Mouse (Mus musculus) small intestine, adult 2 months (tissue): ENCODE results near the gene Parvb. TPM values are rescaled to one million over a fixed set of nuclear protein-coding genes. Genes with fewer than 3 reads are reported as not detected.

Source experiments
- H3K27ac ChIP-seq: fragments of 200-500 bp; 2 replicates; pipeline ENCODE4 v1.5.1; 2012; ENCODE audit warnings: low read depth, low read length, control low read depth, inconsistent platforms; ENCODE audit not compliant: insufficient read depth
- H3K27me3 ChIP-seq: fragments of 200-500 bp; 2 replicates; pipeline ENCODE4 v1.6.1; 2012; ENCODE audit warnings: mild to moderate bottlenecking, moderate library complexity, low read length, inconsistent platforms; ENCODE audit not compliant: control insufficient read depth, insufficient read depth
- H3K36me3 ChIP-seq: fragments of 200-500 bp; 2 replicates; pipeline ENCODE4 v1.6.1; 2012; ENCODE audit warnings: mild to moderate bottlenecking, low read length, control low read depth, inconsistent platforms; ENCODE audit not compliant: control insufficient read depth, insufficient read depth
- H3K4me1 ChIP-seq: fragments of 200-500 bp; 2 replicates; pipeline ENCODE4 v1.6.1; 2012; ENCODE audit warnings: low read length, inconsistent platforms, mixed read lengths; ENCODE audit not compliant: control insufficient read depth, insufficient read depth, insufficient read length
- H3K4me3 ChIP-seq: fragments of 200-500 bp; 2 replicates; pipeline ENCODE4 v1.5.1; 2012; ENCODE audit warnings: low read depth, mild to moderate bottlenecking, control low read depth, inconsistent platforms, low read length, moderate library complexity
- CTCF ChIP-seq: fragments of 200-500 bp; IDR thresholded peaks from 2 replicates; pipeline ENCODE4 v1.5.1; 2012; ENCODE audit warnings: low read depth, mild to moderate bottlenecking, control low read depth, inconsistent platforms, low read length, moderate library complexity, mixed read lengths; ENCODE audit not compliant: insufficient replicate concordance, insufficient read length; ENCODE audit errors: extremely low read depth
- POLR2A ChIP-seq: fragments of 200-500 bp; IDR thresholded peaks from 2 replicates; pipeline ENCODE4 v1.6.1; 2012; ENCODE audit warnings: low read depth, mild to moderate bottlenecking, control low read depth, inconsistent platforms, low read length, moderate library complexity
- WGBS: fragments of 180-500 bp; shearing (Covaris S2); methylation state at CpG from one replicate; pipeline ENCODE4 v1.1.7; 2018; 5-methylcytosine and 5-hydroxymethylcytosine counted together
- polyA plus RNA-seq: library from polyadenylated mRNA; depleted of rRNA; stranded (reverse); fragments of >200 nt; gene quantifications from 2 replicates; pipeline ENCODE4 v1.2.3, GENCODE M21; 2012

The Parvb gene
- polyA plus RNA-seq, 1 experiment: 2.9 TPM

GRCm38 (mm10) chr15:84231113-84231712 is 630 bp upstream of the Parvb start:
- peak overlapping the region; percentile 17; the same call in 1 of the 2 replicates for H3K27ac ChIP-seq

DNA sequence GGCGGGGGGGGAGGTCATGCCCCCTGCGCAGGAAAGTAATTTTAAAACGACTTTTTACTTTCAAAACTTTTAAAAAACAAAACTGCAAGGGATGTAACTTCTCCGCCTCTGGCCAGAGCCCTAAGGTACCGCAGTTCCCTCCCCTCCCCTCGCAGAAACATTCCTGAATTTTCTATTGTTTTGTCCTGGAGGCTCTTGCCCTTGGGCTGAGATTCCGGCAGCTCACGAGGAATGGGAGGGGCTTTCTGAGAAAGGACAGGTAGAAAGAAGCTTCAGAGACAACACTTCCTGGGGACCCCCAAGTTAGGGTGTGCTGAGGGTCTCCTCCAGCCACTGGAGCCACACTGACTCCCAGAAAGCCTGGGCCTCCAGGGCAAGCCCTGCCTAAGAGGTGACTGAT is 766 bp downstream of the Parvb start:
- Histone ChIP-seq H3K36me3 (no peaks in the 10 kb centered on the region), H3K27me3 (peaks cover 4% of the 10 kb centered on the region), H3K4me1 (peaks cover 4% of the 10 kb centered on the region), H3K4me3 (peak overlapping the region; percentile 25), H3K27ac (no peak overlapping the region)
- WGBS: 45% methylated on average over 8 of the region's 8 CpGs
- no peak for TF ChIP-seq POLR2A
- TF ChIP-seq CTCF: no peak

More at GRCm38 (mm10) chr15:84231113-84231712, 630 bp upstream of the Parvb start:
- peak overlapping the region; percentile 64 for H3K4me3 ChIP-seq
- H3K4me1 ChIP-seq: peaks cover 4% of the 10 kb centered on the region
- peaks cover 4% of the 10 kb centered on the region for H3K27me3 ChIP-seq
- H3K36me3 ChIP-seq: no peaks in the 10 kb centered on the region
- 10% methylated on average over 16 of the region's 16 CpGs for WGBS
- TF ChIP-seq POLR2A: no peak
- TF ChIP-seq CTCF: no peak

DNA sequence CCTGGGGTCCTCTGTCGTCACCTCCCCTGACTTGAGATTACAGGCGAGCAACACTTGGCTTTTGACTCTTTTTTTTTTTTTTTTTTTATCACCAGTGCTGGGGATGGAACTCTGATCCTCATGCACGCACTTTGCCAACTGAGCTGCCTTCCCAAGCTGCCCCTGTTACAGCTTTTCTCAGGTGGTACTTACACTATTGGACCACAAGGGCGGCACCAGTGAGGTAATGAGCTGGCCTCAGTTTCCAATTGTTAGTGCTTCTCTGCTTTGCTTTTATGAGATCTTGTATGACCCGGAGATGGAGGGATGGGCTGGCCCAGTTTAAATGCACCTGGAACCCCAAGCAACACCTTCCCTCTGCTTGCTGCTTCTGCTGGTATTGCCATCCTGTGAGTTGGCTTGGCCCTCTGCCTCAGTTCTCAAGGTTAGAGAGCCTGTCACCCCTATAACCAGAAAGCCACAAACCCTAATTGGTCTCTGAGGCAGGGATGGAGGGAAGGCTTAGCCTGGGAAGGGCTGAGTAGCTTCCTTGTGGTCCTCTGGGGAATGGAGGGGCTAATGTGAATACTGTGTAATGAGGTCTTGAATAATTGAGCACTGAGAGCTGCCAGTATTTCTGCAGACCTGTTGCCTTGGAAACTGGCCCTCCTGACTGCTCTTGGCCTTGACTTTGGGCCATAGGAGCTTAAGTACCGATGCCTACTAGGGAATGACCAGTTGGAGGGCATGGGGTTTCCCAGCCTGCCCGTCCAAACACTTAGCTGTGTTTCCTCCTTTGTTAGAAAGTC is 3.1 kb downstream of the Parvb start:
- Histone ChIP-seq H3K4me1 (peaks cover 4% of the 10 kb centered on the region), H3K36me3 (no peaks in the 10 kb centered on the region), H3K27ac (peak overlapping the region; percentile 31), H3K27me3 (peaks cover 8% of the 10 kb centered on the region), H3K4me3 (no peak overlapping the region)
- TF ChIP-seq CTCF: no peak
- no peak for TF ChIP-seq POLR2A
- WGBS: 75% methylated on average over 7 of the region's 7 CpGs

DNA sequence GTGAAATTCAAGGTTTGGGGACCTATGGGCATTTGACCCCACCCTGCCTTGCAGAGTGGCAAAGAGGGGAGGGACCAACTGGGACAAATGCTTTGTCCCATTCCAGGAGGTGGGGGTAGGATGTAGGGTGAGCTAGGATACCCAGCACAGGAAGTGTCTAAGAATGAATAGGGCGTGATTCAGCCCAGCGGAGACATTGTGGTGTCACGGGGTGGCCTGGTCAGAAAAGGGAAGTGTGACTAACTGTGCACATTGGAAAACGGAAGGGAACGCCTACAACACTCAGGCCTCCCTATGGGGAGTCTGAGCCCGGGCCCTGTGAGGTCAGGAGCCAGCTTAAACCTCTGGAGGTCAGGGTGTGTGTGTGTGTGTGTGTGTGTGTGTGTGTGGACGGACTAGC is 3.8 kb downstream of the Parvb start:
- Histone ChIP-seq H3K4me3 (no peak overlapping the region), H3K36me3 (no peaks in the 10 kb centered on the region), H3K27me3 (peaks cover 8% of the 10 kb centered on the region), H3K27ac (no peak overlapping the region), H3K4me1 (peaks cover 4% of the 10 kb centered on the region)
- 68% methylated on average over 7 of the region's 7 CpGs for WGBS
- TF ChIP-seq CTCF (no peak), POLR2A (no peak)

DNA sequence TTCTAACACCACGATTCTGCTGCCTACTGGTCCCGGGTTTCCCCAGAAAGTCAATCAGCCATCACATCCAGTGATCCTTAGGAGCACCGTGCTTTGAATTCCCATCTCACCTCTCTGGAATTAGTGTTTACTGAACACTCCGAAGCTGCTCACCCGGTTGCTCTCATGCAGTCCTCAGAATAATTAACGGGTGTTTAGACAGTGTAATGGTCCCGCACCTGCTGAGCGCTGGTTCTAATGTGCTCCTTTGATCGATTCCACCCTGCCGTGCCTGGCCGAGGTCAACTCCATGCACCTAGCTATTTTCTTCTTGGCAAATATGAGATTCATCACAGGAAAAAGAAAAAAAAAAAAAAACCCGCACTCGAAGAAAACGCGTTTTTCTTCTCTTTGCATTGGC is 6.7 kb downstream of the Parvb start:
- 27% methylated on average over 15 of the region's 15 CpGs for WGBS
- no peak overlapping the region for H3K27ac ChIP-seq
- H3K4me1 ChIP-seq: no peaks in the 10 kb centered on the region
- 0 out of 2 replicates have a peak, but pooled peaks cover 4% of the 10 kb centered on the region for H3K27me3 ChIP-seq
- H3K4me3 ChIP-seq: no peak overlapping the region
- no peaks in the 10 kb centered on the region for H3K36me3 ChIP-seq
- TF ChIP-seq CTCF (no peak), POLR2A (no peak)

DNA sequence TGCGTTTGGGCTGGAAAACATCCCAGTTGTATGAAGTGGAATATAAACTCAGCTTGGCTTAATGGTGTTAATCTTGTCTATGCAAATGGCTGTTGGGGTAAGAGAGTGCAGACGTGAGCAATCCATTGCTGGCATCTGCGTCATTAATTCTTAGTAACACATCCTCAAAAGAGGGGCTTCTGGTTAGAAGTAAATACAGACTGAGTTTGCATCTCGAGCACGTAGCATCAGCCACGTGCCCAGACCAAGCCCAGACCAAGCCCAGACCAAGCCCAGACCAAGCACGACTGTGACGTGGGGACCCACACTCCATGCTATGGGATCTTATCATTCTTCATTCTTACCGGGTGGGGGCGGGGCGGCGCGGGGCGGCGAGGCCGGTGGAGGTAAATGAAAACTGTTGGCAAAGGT is 7.2 kb downstream of the Parvb start:
- Histone ChIP-seq H3K4me3 (no peak overlapping the region), H3K36me3 (no peaks in the 10 kb centered on the region), H3K27me3 (0 out of 2 replicates have a peak, but pooled peaks cover 4% of the 10 kb centered on the region), H3K27ac (no peak overlapping the region), H3K4me1 (no peaks in the 10 kb centered on the region)
- WGBS: 16% methylated on average over 16 of the region's 16 CpGs
- TF ChIP-seq CTCF: no peak
- TF ChIP-seq POLR2A: no peak

DNA sequence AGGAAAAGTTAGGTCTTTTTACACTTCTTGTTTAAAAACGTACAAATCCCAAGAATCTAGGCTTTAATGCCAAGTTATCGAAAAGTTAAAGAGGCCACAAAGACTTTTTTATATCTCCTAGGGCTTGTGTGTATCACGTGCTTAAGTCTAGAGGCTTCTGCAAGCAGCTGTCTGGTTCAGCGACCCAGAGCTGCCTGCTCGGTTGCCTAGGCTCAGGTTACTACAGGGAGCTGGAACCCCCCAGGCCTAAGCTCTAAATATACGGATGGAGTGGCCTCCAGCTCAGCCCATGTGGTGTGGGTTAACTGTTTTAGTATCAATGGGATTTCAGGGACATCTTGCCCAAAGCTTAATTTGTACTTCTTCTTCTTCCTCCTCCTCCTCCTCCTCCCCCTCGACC is 9.7 kb downstream of the Parvb start:
- 64% methylated on average over 7 of the region's 7 CpGs for WGBS
- H3K4me3 ChIP-seq: no peak overlapping the region
- H3K27ac ChIP-seq: no peak overlapping the region
- TF ChIP-seq CTCF: no peak
- no peak for TF ChIP-seq POLR2A
- no peaks in the 10 kb centered on the region for H3K36me3 ChIP-seq
- H3K27me3 ChIP-seq: 0 out of 2 replicates have a peak, but pooled peaks cover 4% of the 10 kb centered on the region
- H3K4me1 ChIP-seq: no peaks in the 10 kb centered on the region
